Comparison of ENCODE assay signal across 29 mouse cellular contexts in the genomic region with DNA sequence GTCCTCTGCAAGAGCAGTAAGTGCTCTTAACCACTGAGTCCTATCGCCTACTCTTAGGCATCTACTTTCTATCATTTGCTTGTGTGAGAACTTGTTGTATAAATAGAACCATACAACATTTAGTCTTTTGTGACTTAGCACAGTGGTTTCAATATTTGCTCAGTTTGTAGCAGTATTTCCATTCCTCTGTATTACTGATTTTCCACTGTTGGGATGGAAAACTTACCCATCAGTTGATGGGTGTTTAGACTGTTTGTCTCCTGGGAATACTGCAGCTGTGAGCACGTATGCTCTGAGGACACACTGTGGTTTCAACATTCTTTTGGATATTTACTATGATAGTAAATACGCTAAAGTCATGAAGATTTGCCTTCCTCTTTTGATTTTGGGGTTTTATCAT.
"Had no signal": no experiment of that assay in that cellular context is flagged by ENCODE, and none has a peak within 500 bp of the region (broad histone marks: within the 10 kb centered on the region; RNA-seq: fewer than 3 reads in every experiment).

No protein-coding gene starts in this region.

- H3K9ac ChIP-seq: limb, embryonic 12.5 days; limb, embryonic 13.5 days; limb, embryonic 15.5 days; liver, embryonic 12.5 days; liver, embryonic 13.5 days; liver, embryonic 14.5 days; liver, embryonic 15.5 days; liver, postnatal 0 days; lung, embryonic 14.5 days; lung, embryonic 15.5 days; midbrain, embryonic 12.5 days; midbrain, embryonic 13.5 days; midbrain, embryonic 15.5 days had no signal

- DNase-seq: left cerebral cortex, postnatal 4 days; liver; liver, embryonic 13.5 days; liver, postnatal 0 days; lung, adult 18-20 months; lung, adult 2 months; lung, embryonic 14.5 days; lung, postnatal 10 days; lung, postnatal 14 days; lung, postnatal 36 days; lung, postnatal 4 days; midbrain, embryonic 14.5 days had no signal

- H3K4me2 ChIP-seq: limb, embryonic 12.5 days; limb, embryonic 13.5 days; limb, embryonic 15.5 days; liver, embryonic 11.5 days; liver, embryonic 12.5 days; liver, embryonic 13.5 days; liver, embryonic 15.5 days; lung, embryonic 14.5 days; lung, embryonic 15.5 days; midbrain, embryonic 11.5 days; midbrain, embryonic 12.5 days; midbrain, embryonic 13.5 days; midbrain, embryonic 15.5 days had no signal

- H3K4me1 ChIP-seq: limb, embryonic 10.5 days; limb, embryonic 12.5 days; limb, embryonic 13.5 days; limb, embryonic 15.5 days; liver, embryonic 15.5 days; lung, embryonic 15.5 days; midbrain, embryonic 10.5 days; midbrain, embryonic 12.5 days; midbrain, embryonic 13.5 days; midbrain, embryonic 15.5 days had no signal

- H3K36me3 ChIP-seq: midbrain, embryonic 15.5 days had no signal

- H3K27me3 ChIP-seq: limb, embryonic 12.5 days; limb, embryonic 13.5 days; limb, embryonic 15.5 days; liver, embryonic 12.5 days; liver, embryonic 13.5 days; liver, embryonic 15.5 days; lung, embryonic 15.5 days; megakaryocyte, embryonic 14.5 days; midbrain, embryonic 12.5 days; midbrain, embryonic 13.5 days; midbrain, embryonic 15.5 days had no signal

- H3K4me3 ChIP-seq: limb, embryonic 10.5 days; limb, embryonic 12.5 days; limb, embryonic 13.5 days; limb, embryonic 15.5 days; liver, embryonic 12.5 days; liver, embryonic 13.5 days; liver, embryonic 15.5 days; lung, embryonic 15.5 days; megakaryocyte, embryonic 14.5 days; midbrain, embryonic 10.5 days; midbrain, embryonic 12.5 days; midbrain, embryonic 13.5 days; midbrain, embryonic 15.5 days; myocyte had no signal

- H3K9me3 ChIP-seq: limb, embryonic 10.5 days; limb, embryonic 12.5 days; limb, embryonic 13.5 days; limb, embryonic 15.5 days; liver, embryonic 12.5 days; liver, embryonic 13.5 days; liver, embryonic 15.5 days; lung, embryonic 15.5 days; megakaryocyte, embryonic 14.5 days; midbrain, embryonic 10.5 days; midbrain, embryonic 12.5 days; midbrain, embryonic 13.5 days; midbrain, embryonic 15.5 days had no signal

- H3K27ac ChIP-seq: limb, embryonic 10.5 days; limb, embryonic 12.5 days; limb, embryonic 13.5 days; limb, embryonic 15.5 days; liver, embryonic 12.5 days; liver, embryonic 13.5 days; liver, embryonic 14.5 days; liver, embryonic 15.5 days; lung, embryonic 15.5 days; macrophage; midbrain, embryonic 10.5 days; midbrain, embryonic 12.5 days; midbrain, embryonic 13.5 days; midbrain, embryonic 15.5 days had no signal
